7 mouse cellular contexts compared by ENCODE assay signal in the genomic region with DNA sequence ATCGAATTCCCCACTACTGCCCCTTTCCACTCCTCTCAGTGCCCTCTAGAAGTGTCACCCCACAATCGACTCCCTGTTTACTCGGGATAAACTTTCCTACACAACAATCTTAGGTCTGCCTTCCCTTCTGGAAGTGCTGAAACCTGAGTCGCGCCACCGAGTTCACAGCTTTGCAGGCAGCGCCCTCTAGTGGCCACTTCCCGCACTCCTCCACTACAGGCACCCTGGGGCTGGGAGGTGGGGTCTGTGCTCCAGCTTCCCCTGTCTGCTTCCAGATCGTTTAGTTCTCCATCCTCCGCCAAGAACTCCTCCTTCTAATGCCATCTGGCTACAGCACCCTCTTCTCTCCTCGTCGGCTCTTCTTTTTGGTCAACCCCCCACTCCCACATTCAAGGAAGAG. TPM values are rescaled to one million over a fixed set of nuclear protein-coding genes. Genes with fewer than 3 reads are reported as not detected.
DNase-seq lines count a peak whose midpoint lies in the region; ATAC-seq lines count a peak whose summit lies in the region.

No protein-coding gene starts in this region.

- DNase-seq in adrenal gland, adult 18-20 months (ENCODE audit: low spot score in 2 of 2) = peak; percentile 71 to 74
- DNase-seq in embryo, embryonic 10.5 days (ENCODE audit: low spot score) = peak; percentile 81
- DNase-seq in gastrocnemius, postnatal 4 days (ENCODE audit: low spot score in 2 of 2) = peak; percentile 68 to 76
- peak; percentile 81 for DNase-seq in left cerebral cortex, postnatal 4 days
- DNase-seq in midbrain, embryonic 11.5 days (ENCODE audit: low spot score, missing footprints) = peak; percentile 97
- DNase-seq in right cerebral cortex, postnatal 4 days = peak; percentile 87

- H3K36me3 ChIP-seq in intestine, embryonic 16.5 days (ENCODE audit: control insufficient read depth, insufficient read depth, low read length) = no peaks in the 10 kb centered on the region
- H3K36me3 ChIP-seq in midbrain, embryonic 11.5 days (ENCODE audit: control insufficient read depth, insufficient read depth, low read length) = no peaks in the 10 kb centered on the region

- 0 out of 2 replicates have a peak, but pooled peaks cover 6% of the 10 kb centered on the region for H3K27me3 ChIP-seq in intestine, embryonic 16.5 days (replicated peaks; ENCODE audit: control insufficient read depth, insufficient read depth, low read length)
- no peaks in the 10 kb centered on the region; the same call in 1 of the 2 replicates for H3K27me3 ChIP-seq in midbrain, embryonic 11.5 days (ENCODE audit: control insufficient read depth, insufficient read depth, low read length)

- H3K9ac ChIP-seq in intestine, embryonic 16.5 days (ENCODE audit: low read depth, low read length) = no peak overlapping the region
- no peak overlapping the region for H3K9ac ChIP-seq in midbrain, embryonic 11.5 days (ENCODE audit: low read length)

- WGBS in intestine, embryonic 16.5 days = 11% methylated on average over 12 of the region's 12 CpGs
- 12% methylated on average over 12 of the region's 12 CpGs for WGBS in midbrain, embryonic 11.5 days

- peak; percentile 62 for ATAC-seq in intestine, embryonic 16.5 days
- peak; percentile 65; the same call in 1 of the 2 replicates for ATAC-seq in midbrain, embryonic 11.5 days (ENCODE audit: low FRiP score)

- peak overlapping the region; percentile 20; the same call in 1 of the 2 replicates for H3K4me3 ChIP-seq in intestine, embryonic 16.5 days (ENCODE audit: low read length)
- no peak overlapping the region for H3K4me3 ChIP-seq in midbrain, embryonic 11.5 days (ENCODE audit: low read depth, low read length)

- H3K4me1 ChIP-seq in intestine, embryonic 16.5 days (ENCODE audit: control insufficient read depth, insufficient read depth, low read length) = 0 out of 2 replicates have a peak, but pooled peaks cover 2% of the 10 kb centered on the region
- no peaks in the 10 kb centered on the region for H3K4me1 ChIP-seq in midbrain, embryonic 11.5 days (ENCODE audit: control insufficient read depth, insufficient read depth, low read length)

- H3K4me2 ChIP-seq in intestine, embryonic 16.5 days (ENCODE audit: low read depth, low read length) = peak overlapping the region; percentile 44; the same call in 1 of the 2 replicates
- no peak overlapping the region; the same call in 1 of the 2 replicates for H3K4me2 ChIP-seq in midbrain, embryonic 11.5 days

- no peak overlapping the region for H3K27ac ChIP-seq in intestine, embryonic 16.5 days (ENCODE audit: low read length)
- no peak overlapping the region for H3K27ac ChIP-seq in midbrain, embryonic 11.5 days (ENCODE audit: low read depth, low read length)

- intact Hi-C loops in left cerebral cortex, postnatal 4 days (cut with DNase I) = loop anchor here (5.0 kb wide), 1 partner anchor 237 kb away; no protein-coding TSS in a partner anchor

- no peaks in the 10 kb centered on the region for H3K9me3 ChIP-seq in intestine, embryonic 16.5 days (ENCODE audit: control insufficient read depth, low read length)
- no peaks in the 10 kb centered on the region for H3K9me3 ChIP-seq in midbrain, embryonic 11.5 days (ENCODE audit: control insufficient read depth, low read length)

RNA-seq across cellular contexts. Expression of gene Rtl9, which starts 40.6 kb away (rescaled TPM):
- total RNA-seq in adrenal gland, adult 18-20 months (2021) = under 1 TPM in 1 of 2 experiments, not detected in 1; 0.13 TPM
- 1 to 10 TPM; 2.6 to 3.1 TPM for total RNA-seq in gastrocnemius, postnatal 4 days (2021)
- 0.28 and 0.54 TPM in 2 replicates for polyA plus RNA-seq in intestine, embryonic 16.5 days (2015; fragmentation: Nextera tagmentation; extraction: Ambion mirVana)
- 1 to 10 TPM; 2.0 TPM for total RNA-seq in left cerebral cortex, postnatal 4 days (2021)
- polyA plus RNA-seq in midbrain, embryonic 11.5 days (2014; fragmentation: Nextera tagmentation; extraction: Ambion mirVana) = 0.26 and 0.44 TPM in 2 replicates
